Mouse (Mus musculus): ENCODE measurements at regions not wholly inside any gene's neighbourhood (a gene's known extent, or its start where the extent isn't known, plus 50 kb on each side); places are given as distances from the start of the nearest gene placed in this dataset.

GRCm38 (mm10) chr13:5289753-5290449, 571.4 kb upstream of the Klf6 start:
- H3K4me3 ChIP-seq (ENCODE audit: control insufficient read depth in 1 of 2, insufficient read depth in 1 of 2, low read depth in 2 of 2, low read length in 2 of 2), result no peak overlapping the region
- DNase-seq (ENCODE audit: low read depth, low spot score), result no peak
- no peaks in the 10 kb centered on the region for H3K79me2 ChIP-seq (ENCODE audit: control insufficient read depth, insufficient read depth, low read length, poor library complexity)
- H3K27ac ChIP-seq (ENCODE audit: control insufficient read depth, low read depth, low read length), result no peak overlapping the region
- TF ChIP-seq TCF12 (IDR thresholded peaks at IDR 0.05; ENCODE audit: low read depth, low read length) (no peak), GATA1 (IDR thresholded peaks at IDR 0.05; ENCODE audit: low read depth, low read length) (no peak), GABPA (IDR thresholded peaks at IDR 0.05; ENCODE audit: low read depth, low read length) (no peak), MYB (IDR thresholded peaks at IDR 0.05; ENCODE audit: low read depth, low read length) (no peak), CTCF (IDR thresholded peaks at IDR 0.05 in 2 of 3, conservative IDR thresholded peaks at IDR 0.05 in 1 of 3; ENCODE audit: control insufficient read depth in 1 of 3, insufficient read depth in 1 of 3, low read depth in 2 of 3, low read length in 3 of 3, poor library complexity in 1 of 3, severe bottlenecking in 1 of 3) (no peak), ZMIZ1 (IDR thresholded peaks at IDR 0.05; ENCODE audit: low read depth, low read length) (no peak), POLR2AphosphoS5 (IDR thresholded peaks at IDR 0.05; ENCODE audit: borderline replicate concordance, low read depth, low read length) (no peak)
- no peaks in the 10 kb centered on the region for H3K9me3 ChIP-seq (replicated peaks; ENCODE audit: insufficient read depth, low read length)
- no peaks in the 10 kb centered on the region for H3K36me3 ChIP-seq (ENCODE audit: control insufficient read depth in 1 of 2, insufficient read depth in 2 of 2, low read length in 2 of 2)
- no peaks in the 10 kb centered on the region for H3K4me1 ChIP-seq (ENCODE audit: control insufficient read depth in 1 of 2, insufficient read depth in 2 of 2, low read length in 2 of 2)
- H3K9ac ChIP-seq (ENCODE audit: control insufficient read depth, low read depth, low read length, poor library complexity, severe bottlenecking), result no peak overlapping the region
- no peaks in the 10 kb centered on the region for H3K27me3 ChIP-seq (ENCODE audit: control insufficient read depth in 1 of 2, insufficient read depth in 2 of 2, low read length in 2 of 2)

GRCm38 (mm10) chr13:5302141-5302540, 559.1 kb upstream of the Klf6 start:
- Histone ChIP-seq H3K4me3 (ENCODE audit: control insufficient read depth in 1 of 2, insufficient read depth in 1 of 2, low read depth in 2 of 2, low read length in 2 of 2) (no peak overlapping the region), H3K9ac (ENCODE audit: control insufficient read depth, low read depth, low read length, poor library complexity, severe bottlenecking) (no peak overlapping the region), H3K9me3 (replicated peaks; ENCODE audit: insufficient read depth, low read length) (no peaks in the 10 kb centered on the region), H3K27me3 (ENCODE audit: control insufficient read depth in 1 of 2, insufficient read depth in 2 of 2, low read length in 2 of 2) (no peaks in the 10 kb centered on the region), H3K79me2 (ENCODE audit: control insufficient read depth, insufficient read depth, low read length, poor library complexity) (no peaks in the 10 kb centered on the region), H3K27ac (ENCODE audit: control insufficient read depth, low read depth, low read length) (no peak overlapping the region), H3K36me3 (ENCODE audit: control insufficient read depth in 1 of 2, insufficient read depth in 2 of 2, low read length in 2 of 2) (no peaks in the 10 kb centered on the region), H3K4me1 (ENCODE audit: control insufficient read depth in 1 of 2, insufficient read depth in 2 of 2, low read length in 2 of 2) (no peaks in the 10 kb centered on the region)
- TF ChIP-seq E2F4 (IDR thresholded peaks at IDR 0.05; ENCODE audit: borderline replicate concordance, low read depth, low read length) (no peak), TBP (IDR thresholded peaks at IDR 0.05; ENCODE audit: low read depth, low read length) (no peak), POLR2AphosphoS2 (IDR thresholded peaks at IDR 0.05; ENCODE audit: low read length) (no peak), RCOR1 (IDR thresholded peaks at IDR 0.05; ENCODE audit: low read depth, low read length) (no peak), SMC3 (IDR thresholded peaks at IDR 0.05; ENCODE audit: low read depth, low read length) (no peak), EP300 (IDR thresholded peaks at IDR 0.05; ENCODE audit: low read depth in 1 of 2, low read length in 2 of 2) (no peak)
- DNase-seq (ENCODE audit: low read depth, low spot score), result no peak

GRCm38 (mm10) chr13:5306688-5307087, 554.6 kb upstream of the Klf6 start:
- no peak for DNase-seq (ENCODE audit: low read depth, low spot score)
- no peak overlapping the region for H3K4me3 ChIP-seq (ENCODE audit: control insufficient read depth in 1 of 2, insufficient read depth in 1 of 2, low read depth in 2 of 2, low read length in 2 of 2)
- no peaks in the 10 kb centered on the region for H3K36me3 ChIP-seq (ENCODE audit: control insufficient read depth in 1 of 2, insufficient read depth in 2 of 2, low read length in 2 of 2)
- no peak overlapping the region for H3K9ac ChIP-seq (ENCODE audit: control insufficient read depth, low read depth, low read length, poor library complexity, severe bottlenecking)
- H3K9me3 ChIP-seq (replicated peaks; ENCODE audit: insufficient read depth, low read length), result no peaks in the 10 kb centered on the region
- H3K4me1 ChIP-seq (ENCODE audit: control insufficient read depth in 1 of 2, insufficient read depth in 2 of 2, low read length in 2 of 2), result no peaks in the 10 kb centered on the region
- no peak overlapping the region for H3K27ac ChIP-seq (ENCODE audit: control insufficient read depth, low read depth, low read length)
- H3K79me2 ChIP-seq (ENCODE audit: control insufficient read depth, insufficient read depth, low read length, poor library complexity), result no peaks in the 10 kb centered on the region
- no peaks in the 10 kb centered on the region for H3K27me3 ChIP-seq (ENCODE audit: control insufficient read depth in 1 of 2, insufficient read depth in 2 of 2, low read length in 2 of 2)
- TF ChIP-seq ZKSCAN1 (IDR thresholded peaks at IDR 0.05; ENCODE audit: low read depth, low read length), result no peak
- TF ChIP-seq RAD21 (IDR thresholded peaks at IDR 0.05; ENCODE audit: low read depth, low read length), result no peak
- no peak for TF ChIP-seq MAFK (IDR thresholded peaks at IDR 0.05; ENCODE audit: borderline replicate concordance, low read depth, low read length)
- TF ChIP-seq RCOR1 (IDR thresholded peaks at IDR 0.05; ENCODE audit: low read depth, low read length), result no peak
- no peak for TF ChIP-seq GABPA (IDR thresholded peaks at IDR 0.05; ENCODE audit: low read depth, low read length)
- no peak for TF ChIP-seq MEF2A (IDR thresholded peaks at IDR 0.05; ENCODE audit: extremely low read depth, insufficient replicate concordance, low read depth, low read length, poor library complexity, severe bottlenecking)
- TF ChIP-seq EP300 (IDR thresholded peaks at IDR 0.05; ENCODE audit: low read depth in 1 of 2, low read length in 2 of 2), result no peak
- no peak for TF ChIP-seq ZNF384 (IDR thresholded peaks at IDR 0.05; ENCODE audit: low read depth, low read length)
- no peak for TF ChIP-seq TAL1 (IDR thresholded peaks at IDR 0.05; ENCODE audit: low read length)
- TF ChIP-seq MAX (IDR thresholded peaks at IDR 0.05; ENCODE audit: low read length), result no peak
- TF ChIP-seq CHD2 (IDR thresholded peaks at IDR 0.05; ENCODE audit: low read length), result no peak
- TF ChIP-seq MYB (IDR thresholded peaks at IDR 0.05; ENCODE audit: low read depth, low read length), result no peak
- TF ChIP-seq GATA1 (IDR thresholded peaks at IDR 0.05; ENCODE audit: low read depth, low read length), result no peak
- no peak for TF ChIP-seq ELF1 (IDR thresholded peaks at IDR 0.05; ENCODE audit: low read depth, low read length)
- TF ChIP-seq JUND (IDR thresholded peaks at IDR 0.05; ENCODE audit: low read depth, low read length), result no peak
- TF ChIP-seq HCFC1 (IDR thresholded peaks at IDR 0.05; ENCODE audit: low read depth, low read length), result no peak
- no peak for TF ChIP-seq ZMIZ1 (IDR thresholded peaks at IDR 0.05; ENCODE audit: low read depth, low read length)
- no peak for TF ChIP-seq POLR2A (IDR thresholded peaks at IDR 0.05; ENCODE audit: control insufficient read depth in 1 of 2, insufficient read depth in 1 of 2, low read depth in 1 of 2, low read length in 2 of 2, poor library complexity in 1 of 2)
- TF ChIP-seq KAT2A (conservative IDR thresholded peaks at IDR 0.05; ENCODE audit: low read depth, low read length), result no peak

Data from MEL (cell line).